Mouse (Mus musculus) ES-Bruce4 (cell line): Measurements from ENCODE around the gene Pipox. TPM values are rescaled to one million over a fixed set of nuclear protein-coding genes. Genes with fewer than 3 reads are reported as not detected.

Source experiments
- H3K27ac ChIP-seq: 2 replicates; pipeline ENCODE4 v1.5.1; 2012; ENCODE audit warnings: low read length, inconsistent platforms; ENCODE audit not compliant: insufficient read depth
- H3K27me3 ChIP-seq: 2 replicates; pipeline ENCODE4 v1.6.1; 2012; ENCODE audit warnings: mild to moderate bottlenecking, low read length, inconsistent platforms; ENCODE audit not compliant: control insufficient read depth, poor library complexity, insufficient read depth, severe bottlenecking
- H3K36me3 ChIP-seq: 2 replicates; pipeline ENCODE4 v1.6.1; 2012; ENCODE audit warnings: inconsistent platforms, mild to moderate bottlenecking, low read length, moderate library complexity; ENCODE audit not compliant: control insufficient read depth, poor library complexity, insufficient read depth, severe bottlenecking
- H3K4me1 ChIP-seq: one replicate; pipeline ENCODE4 v1.8.1; 2011; ENCODE audit warnings: low read length; ENCODE audit not compliant: control insufficient read depth, insufficient read depth
- H3K4me3 ChIP-seq: 2 replicates; pipeline ENCODE4 v1.5.1; 2011; ENCODE audit warnings: low read depth, mild to moderate bottlenecking, low read length
- H3K9ac ChIP-seq: 2 replicates; pipeline ENCODE4 v1.6.1; 2012; ENCODE audit warnings: low read depth, mild to moderate bottlenecking, inconsistent platforms; ENCODE audit not compliant: poor library complexity, severe bottlenecking
- H3K9me3 ChIP-seq: replicated peaks from 2 replicates; pipeline ENCODE4 v1.6.1; 2012; ENCODE audit warnings: mild to moderate bottlenecking, low read length, inconsistent platforms; ENCODE audit not compliant: control insufficient read depth, poor library complexity, insufficient read depth, severe bottlenecking
- CTCF ChIP-seq: IDR thresholded peaks from one replicate; pipeline ENCODE4 v1.8.1; 2011; ENCODE audit warnings: low read depth, low read length
- EP300 ChIP-seq: IDR thresholded peaks from 2 replicates; pipeline ENCODE4 v1.6.1; 2011; ENCODE audit warnings: low read depth, low read length; ENCODE audit not compliant: insufficient read depth
- POLR2A ChIP-seq: IDR thresholded peaks from one replicate; pipeline ENCODE4 v1.8.1; 2011; ENCODE audit warnings: low read length; ENCODE audit not compliant: insufficient read depth
- polyA plus RNA-seq: library from polyadenylated mRNA; stranded (reverse); fragments of >200 nt; gene quantifications from 2 replicates; pipeline ENCODE4 v1.2.4, GENCODE M21; 2011; ENCODE audit warnings: low read depth; ENCODE audit not compliant: missing spikeins, insufficient read depth, insufficient read length

Pipox gene
- polyA plus RNA-seq, 1 experiment: 14.3 TPM

- no peak overlapping the region for H3K27ac ChIP-seq
- H3K4me1 ChIP-seq: peaks cover 8% of the 10 kb centered on the region
- H3K27me3 ChIP-seq: peaks cover 22% of the 10 kb centered on the region
- no peaks in the 10 kb centered on the region for H3K36me3 ChIP-seq
- peak; percentile 51; the same call in 1 of the 2 replicates for TF ChIP-seq EP300
- no peak for TF ChIP-seq CTCF
- no peak overlapping the region for H3K9ac ChIP-seq
- no peak overlapping the region for H3K4me3 ChIP-seq
- no peaks in the 10 kb centered on the region for H3K9me3 ChIP-seq
Measured at GRCm38 (mm10) chr11:77934111-77934521, 40.2 kb upstream of the Pipox start.

DNA sequence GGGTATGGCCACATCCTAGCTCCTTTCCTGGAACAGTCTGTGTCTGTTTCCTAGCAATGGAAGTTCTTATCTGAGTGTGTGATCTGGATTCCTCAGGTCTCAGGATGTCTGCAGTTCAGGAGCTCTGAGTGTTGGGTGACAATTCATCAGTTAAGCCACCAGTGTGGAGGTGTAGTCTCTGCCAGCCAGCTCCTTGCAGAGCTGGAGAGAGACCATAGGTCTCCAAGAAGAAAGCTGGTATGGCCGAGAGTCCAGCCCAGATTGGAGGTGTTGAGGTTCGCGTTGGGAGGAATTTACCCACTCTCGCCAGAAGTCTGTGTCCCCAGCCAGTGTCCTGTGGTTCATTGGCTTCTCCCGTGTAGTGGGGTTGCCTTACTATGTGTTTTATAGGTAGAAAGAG is 38.7 kb upstream of the Pipox start:
- Histone ChIP-seq H3K9me3 (no peaks in the 10 kb centered on the region), H3K36me3 (no peaks in the 10 kb centered on the region), H3K27ac (no peak overlapping the region), H3K4me3 (no peak overlapping the region), H3K27me3 (peaks cover 22% of the 10 kb centered on the region), H3K9ac (no peak overlapping the region), H3K4me1 (peaks cover 8% of the 10 kb centered on the region)
- TF ChIP-seq CTCF (no peak), POLR2A (no peak), EP300 (no peak)

- H3K4me1 ChIP-seq: peaks cover 9% of the 10 kb centered on the region
- TF ChIP-seq POLR2A (no peak), CTCF (no peak), EP300 (no peak)
- H3K27ac ChIP-seq: no peak overlapping the region
- H3K9me3 ChIP-seq: no peaks in the 10 kb centered on the region
- H3K9ac ChIP-seq: peak overlapping the region; percentile 31
- H3K27me3 ChIP-seq: peaks cover 22% of the 10 kb centered on the region
- H3K36me3 ChIP-seq: no peaks in the 10 kb centered on the region
- H3K4me3 ChIP-seq: peak overlapping the region; percentile 63
Measured at GRCm38 (mm10) chr11:77931541-77932433, 37.9 kb upstream of the Pipox start.

- Histone ChIP-seq H3K36me3 (no peaks in the 10 kb centered on the region), H3K27me3 (peaks cover 22% of the 10 kb centered on the region), H3K9me3 (no peaks in the 10 kb centered on the region), H3K4me3 (peak within 1 kb of the TSS; percentile 63), H3K4me1 (peaks cover 11% of the 10 kb centered on the region), H3K27ac (no peak within 1 kb of the TSS), H3K9ac (peak within 1 kb of the TSS; percentile 31)
- TF ChIP-seq EP300: 0 out of 2 replicates have a peak, but pooled peaks have one; percentile 51
- TF ChIP-seq CTCF: no peak
Measured at GRCm38 (mm10) chr11:77930751-77931540, 37.0 kb upstream of the Pipox start, which contains the start of gene Sez6. Sez6 (plus strand) TSS chr11:77930800.

DNA sequence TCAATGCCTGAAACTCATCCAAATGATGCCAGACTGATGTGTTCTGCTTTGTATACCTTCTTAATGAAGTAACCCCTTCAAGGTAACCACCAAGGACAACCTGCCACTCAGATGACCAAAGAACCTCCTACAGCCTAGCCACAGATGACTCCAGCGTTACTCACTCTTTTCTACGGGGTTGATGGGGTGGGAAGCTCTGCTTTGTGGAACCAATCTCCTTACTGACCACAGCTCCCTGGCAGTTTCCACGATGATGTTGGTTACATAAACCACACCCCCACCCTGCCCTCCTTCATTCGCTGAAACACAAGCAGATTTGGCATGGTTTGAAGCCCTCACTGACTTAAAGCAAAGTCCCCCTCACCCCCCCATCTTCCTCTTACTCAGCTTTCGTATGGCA is 33.9 kb upstream of the Pipox start:
- Histone ChIP-seq H3K4me1 (peaks cover 6% of the 10 kb centered on the region), H3K9me3 (no peaks in the 10 kb centered on the region), H3K27me3 (peaks cover 20% of the 10 kb centered on the region), H3K36me3 (no peaks in the 10 kb centered on the region), H3K27ac (no peak overlapping the region), H3K9ac (no peak overlapping the region), H3K4me3 (no peak overlapping the region)
- TF ChIP-seq POLR2A (no peak), EP300 (no peak), CTCF (no peak)

GRCm38 (mm10) chr11:77926666-77927065 is 32.8 kb upstream of the Pipox start:
- no peak for TF ChIP-seq POLR2A
- no peak for TF ChIP-seq EP300
- no peak for TF ChIP-seq CTCF
- no peak overlapping the region for H3K4me3 ChIP-seq
- no peaks in the 10 kb centered on the region for H3K36me3 ChIP-seq
- H3K4me1 ChIP-seq: peaks cover 6% of the 10 kb centered on the region
- no peak overlapping the region for H3K27ac ChIP-seq
- peaks cover 11% of the 10 kb centered on the region for H3K27me3 ChIP-seq
- no peaks in the 10 kb centered on the region for H3K9me3 ChIP-seq
- H3K9ac ChIP-seq: no peak overlapping the region
